Mouse (Mus musculus) lung, adult 18-20 months (tissue): ENCODE results near the gene Dbn1.

ENCODE experiments used
- DNase-seq, 2 experiments: peaks; one replicate each; pipeline ENCODE4 v3.0.0; 2022; ENCODE audit warnings: mixed read lengths in 2 of 2

The Dbn1 gene

DNA sequence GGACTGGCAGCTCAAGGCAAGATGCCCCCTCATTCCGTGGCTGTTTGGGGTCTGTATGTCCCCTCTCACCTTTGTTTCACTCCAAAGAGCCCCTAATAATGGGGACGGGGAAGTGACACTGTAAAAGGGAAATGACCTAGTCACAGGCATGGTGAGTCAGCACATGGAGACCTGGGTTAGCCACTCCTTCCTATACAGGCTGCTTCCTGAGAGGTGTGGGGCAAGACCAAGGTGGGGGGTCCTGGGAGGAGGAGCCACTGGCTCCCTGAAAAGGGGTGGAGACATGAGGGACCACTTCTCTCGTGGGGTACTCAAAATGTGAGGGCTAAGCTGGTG is 22.4 kb upstream of the Dbn1 start:
- DNase-seq, result peak in 1 of 2 experiments; percentile 39

DNA sequence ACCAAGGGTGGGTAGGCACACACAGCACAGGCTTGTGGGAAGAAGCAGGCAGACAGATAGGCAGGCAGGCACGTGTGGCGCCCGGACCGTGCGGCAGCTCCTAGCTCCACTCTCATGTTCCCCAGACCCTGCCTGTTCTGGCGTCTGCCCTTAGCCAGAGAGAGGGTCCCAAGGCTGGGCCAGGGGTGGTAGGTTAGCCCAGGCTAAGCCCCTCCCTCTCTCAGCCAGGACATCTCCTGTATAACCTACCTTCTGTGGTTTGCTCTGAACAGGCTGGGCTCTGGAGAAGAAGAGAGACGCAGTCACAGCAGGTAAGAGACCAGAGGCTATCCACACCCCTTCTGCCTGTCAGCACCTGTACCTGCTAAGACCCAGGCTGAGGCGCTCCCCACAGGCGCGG is 20.6 kb upstream of the Dbn1 start:
- DNase-seq, result no peak

- DNase-seq, result no peak
These were observed 20.0 kb upstream of the Dbn1 start for GRCm38 (mm10) chr13:55507877-55508276.

GRCm38 (mm10) chr13:55506697-55507096 is 18.8 kb upstream of the Dbn1 start:
- no peak for DNase-seq

GRCm38 (mm10) chr13:55505810-55506209 is 17.9 kb upstream of the Dbn1 start:
- DNase-seq, result no peak

DNA sequence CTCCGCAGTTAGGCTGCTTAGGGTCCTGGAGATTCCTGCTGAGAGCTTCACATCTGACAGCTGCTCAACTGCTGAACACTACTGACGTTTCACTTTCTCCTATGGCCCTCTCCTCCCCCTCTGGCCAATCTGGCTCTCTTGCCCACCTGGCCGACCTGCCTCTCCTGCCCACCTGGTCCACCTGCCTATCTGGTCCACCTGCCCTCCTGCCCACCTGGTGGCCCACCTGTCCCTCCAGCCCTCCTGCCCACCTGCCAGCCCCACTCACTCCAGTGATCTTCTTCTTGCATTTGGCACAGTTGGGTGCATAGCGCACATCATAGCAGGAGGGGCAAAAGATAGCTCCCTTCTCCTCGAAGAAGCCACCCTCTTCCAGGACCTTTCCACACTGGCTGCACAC is 16.5 kb upstream of the Dbn1 start:
- no peak for DNase-seq

- no peak for DNase-seq
These were observed 14.5 kb upstream of the Dbn1 start for GRCm38 (mm10) chr13:55502405-55502804.

DNA sequence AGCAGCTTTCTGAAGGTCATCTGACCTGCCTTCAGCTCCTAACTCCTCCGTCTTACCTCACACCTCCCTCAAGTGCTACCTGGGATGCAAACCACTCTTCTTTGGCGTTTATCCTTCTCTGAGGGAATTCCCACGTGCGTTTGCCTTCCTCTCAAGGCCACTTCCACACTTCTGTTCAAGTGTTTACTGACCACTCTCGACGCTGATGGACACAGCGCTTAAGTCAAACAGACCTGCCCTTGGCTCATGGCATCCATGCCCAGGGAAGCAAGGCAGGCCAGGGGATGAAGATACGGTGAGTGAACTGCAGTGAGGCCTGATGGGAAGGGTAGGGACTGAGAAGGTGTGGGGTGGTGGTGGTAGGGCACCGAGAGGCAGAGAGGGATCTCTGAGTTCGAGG is 12.7 kb upstream of the Dbn1 start:
- DNase-seq, result peak; percentile 74 to 82

DNA sequence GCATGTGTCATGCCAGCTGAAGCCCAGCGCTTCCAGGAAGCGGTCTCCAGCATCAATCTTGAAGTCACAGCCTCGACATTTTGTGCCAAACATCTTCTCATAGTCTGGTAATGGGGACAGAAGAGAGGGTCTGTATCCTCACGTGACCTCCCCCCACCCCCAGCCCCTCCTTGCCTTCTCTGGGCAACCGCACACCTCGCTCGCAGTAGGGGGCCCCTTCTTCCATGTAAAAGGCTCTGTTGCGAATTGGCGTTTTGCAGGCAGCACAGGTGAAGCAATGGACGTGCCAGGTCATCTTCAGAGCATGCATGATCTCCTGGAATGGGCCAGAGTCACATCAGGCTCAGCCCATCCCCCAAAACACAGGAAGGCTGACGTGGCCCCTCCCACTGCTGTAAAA is 11.0 kb upstream of the Dbn1 start:
- DNase-seq, result no peak

GRCm38 (mm10) chr13:55496661-55497060 is 8.8 kb upstream of the Dbn1 start:
- DNase-seq, result no peak

DNA sequence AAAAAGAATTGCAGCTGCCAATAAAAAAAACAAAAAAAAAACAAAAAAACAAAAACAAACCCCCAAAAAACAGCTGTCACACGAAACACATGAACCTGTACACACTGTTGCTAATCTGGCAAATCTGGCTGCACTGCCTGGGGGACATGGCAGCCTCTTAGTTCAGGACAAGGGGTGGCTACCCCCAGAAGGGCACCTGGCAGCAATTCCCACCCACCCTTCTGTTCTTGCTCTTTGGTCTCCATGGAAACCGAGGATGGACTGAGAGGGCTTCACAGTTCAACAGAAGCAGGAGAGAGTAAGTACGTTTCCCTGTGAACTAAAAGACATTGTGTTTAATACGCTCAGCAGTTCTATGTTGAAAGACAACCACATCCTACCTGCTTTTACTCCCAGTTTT is 7.8 kb upstream of the Dbn1 start:
- no peak for DNase-seq

DNA sequence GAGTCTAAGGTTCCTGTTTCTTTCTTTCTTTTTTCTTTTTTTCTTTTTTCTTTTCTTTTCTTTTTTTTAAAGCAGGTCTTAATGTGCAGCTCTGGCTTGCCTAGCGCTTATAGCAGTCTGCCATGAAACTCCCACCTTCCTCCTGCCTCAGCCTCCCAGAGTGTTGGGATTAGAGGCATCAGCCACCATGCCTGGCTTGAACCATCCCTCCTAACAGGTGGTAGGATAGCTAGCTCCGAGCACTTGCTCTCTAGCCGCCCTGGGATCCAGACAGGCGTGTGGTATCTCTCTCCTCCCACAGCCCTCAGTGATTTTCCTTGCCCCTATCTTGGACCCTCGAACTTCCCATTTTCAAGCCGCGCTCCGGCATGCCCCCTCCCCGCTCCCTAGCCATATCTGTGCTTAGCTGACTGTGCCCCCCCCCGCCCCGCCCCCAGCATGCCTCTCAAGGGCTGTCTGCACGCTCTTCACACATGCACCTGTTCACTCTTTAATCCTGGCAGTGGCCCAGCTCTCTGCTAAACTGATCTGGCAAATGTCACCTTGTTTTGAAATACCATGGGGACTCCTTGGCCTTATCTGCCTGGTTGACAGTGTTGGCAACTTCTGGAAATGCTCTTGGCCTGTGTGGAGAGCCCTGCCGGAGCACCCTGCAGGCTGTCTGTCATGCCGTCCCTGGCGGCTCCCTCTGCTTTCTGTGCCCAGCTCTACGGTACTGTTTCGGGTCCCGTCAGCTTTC is 7.1 kb upstream of the Dbn1 start:
- peak; percentile 56 to 66 for DNase-seq

DNA sequence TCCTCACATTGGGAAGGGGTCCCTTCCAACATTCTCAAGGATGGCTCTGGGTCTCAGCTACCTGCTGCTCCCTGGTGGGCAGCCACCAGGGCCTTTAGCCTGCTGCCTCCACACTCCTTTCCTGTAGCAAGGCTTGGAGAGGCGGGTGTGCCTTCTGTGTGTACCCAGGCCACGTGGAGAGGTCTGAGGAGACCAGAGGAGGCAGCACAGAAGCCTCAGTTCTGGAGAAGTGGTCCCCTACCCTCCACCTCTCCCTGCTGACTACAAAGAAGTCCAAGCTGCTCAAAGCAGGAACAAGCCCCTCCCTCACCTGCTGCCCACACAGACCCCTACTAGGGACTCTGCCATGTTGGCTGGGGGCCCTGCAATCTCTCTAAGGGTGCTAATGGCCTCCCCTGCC is 6.3 kb upstream of the Dbn1 start:
- no peak for DNase-seq

GRCm38 (mm10) chr13:55486916-55487577 is 864 bp downstream of the Dbn1 start:
- DNase-seq, result no peak

DNA sequence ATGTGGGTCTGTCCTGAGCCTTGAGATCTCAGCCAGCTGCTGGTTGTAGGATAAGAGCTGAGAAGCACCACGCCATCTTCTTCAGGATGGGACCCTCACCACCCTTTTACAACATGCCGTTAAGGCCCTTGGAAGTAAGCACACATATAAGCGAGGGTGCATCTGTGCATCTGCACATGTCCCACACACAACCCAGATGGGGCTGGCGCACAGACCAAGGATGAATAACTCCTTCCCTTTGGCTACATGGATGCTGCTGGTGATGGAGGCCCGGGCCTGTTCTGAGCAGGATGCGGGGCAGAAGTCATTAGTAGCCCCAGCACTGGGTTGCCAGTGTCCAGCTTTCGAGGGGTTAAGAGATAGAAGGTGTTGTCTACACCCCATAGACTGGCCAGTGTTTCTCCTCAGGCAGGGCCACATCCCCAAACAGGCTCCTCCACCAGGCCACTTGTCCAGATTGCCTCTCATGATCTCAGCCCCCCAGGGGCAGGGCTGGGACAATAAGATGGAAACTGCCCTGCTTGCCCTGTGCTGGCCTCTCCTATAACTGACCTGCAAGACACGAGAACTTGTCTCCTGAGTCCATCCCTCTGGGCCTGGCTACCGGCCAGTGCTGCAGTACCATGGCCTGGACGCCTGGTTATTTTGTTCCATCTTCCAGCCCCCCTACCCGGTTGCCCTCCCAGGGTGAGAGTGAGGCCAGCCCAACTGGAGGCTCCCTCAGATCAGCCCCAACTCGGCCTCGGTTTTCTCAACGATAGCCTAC is 1.7 kb downstream of the Dbn1 start:
- DNase-seq, result no peak

- no peak for DNase-seq
These were observed 3.3 kb downstream of the Dbn1 start for GRCm38 (mm10) chr13:55484520-55485088.

- no peak for DNase-seq
These were observed 4.3 kb downstream of the Dbn1 start for GRCm38 (mm10) chr13:55483593-55483992.

DNA sequence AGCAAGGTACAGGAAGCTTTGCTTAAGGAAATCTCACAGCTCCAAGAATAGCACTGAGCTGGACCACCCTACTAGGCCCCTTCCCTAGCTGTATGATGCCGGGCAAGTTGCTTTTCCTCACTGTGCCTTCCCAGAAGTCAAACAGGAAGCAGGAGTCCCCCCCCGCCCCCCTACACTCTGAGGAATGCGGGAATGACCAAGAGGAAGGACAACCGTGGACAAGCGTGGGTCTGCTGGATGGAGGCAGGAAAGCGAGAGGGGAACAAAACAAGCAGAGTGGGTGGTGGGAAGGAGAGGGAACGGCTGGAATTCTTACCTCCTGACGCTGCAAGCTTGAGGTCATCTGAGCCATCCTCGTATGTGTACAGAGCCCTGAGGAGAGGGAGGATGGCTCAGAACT is 4.8 kb downstream of the Dbn1 start:
- no peak for DNase-seq

DNA sequence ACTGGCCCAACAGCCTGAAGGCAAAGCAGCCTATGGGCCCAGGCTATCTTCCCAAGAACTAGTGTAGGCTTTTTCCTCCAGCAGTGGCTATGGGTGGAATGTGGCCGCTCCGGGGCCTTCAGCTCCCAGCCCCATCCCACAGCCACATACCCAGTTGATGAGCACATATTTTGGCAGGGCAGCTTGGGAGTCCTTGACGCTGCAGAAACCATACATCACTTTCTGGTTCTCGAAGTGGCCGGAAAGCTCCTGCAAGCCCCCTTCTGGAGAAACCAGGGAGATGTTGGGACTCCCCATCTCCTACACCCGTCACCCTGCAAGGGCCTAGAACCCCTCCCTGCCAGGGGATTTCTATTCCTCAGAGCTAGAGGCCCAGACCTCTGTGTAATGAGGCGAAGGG is 5.4 kb downstream of the Dbn1 start:
- DNase-seq, result peak in 1 of 2 experiments; percentile 25

- no peak for DNase-seq
These were observed 8.0 kb downstream of the Dbn1 start for GRCm38 (mm10) chr13:55479929-55480328.

DNA sequence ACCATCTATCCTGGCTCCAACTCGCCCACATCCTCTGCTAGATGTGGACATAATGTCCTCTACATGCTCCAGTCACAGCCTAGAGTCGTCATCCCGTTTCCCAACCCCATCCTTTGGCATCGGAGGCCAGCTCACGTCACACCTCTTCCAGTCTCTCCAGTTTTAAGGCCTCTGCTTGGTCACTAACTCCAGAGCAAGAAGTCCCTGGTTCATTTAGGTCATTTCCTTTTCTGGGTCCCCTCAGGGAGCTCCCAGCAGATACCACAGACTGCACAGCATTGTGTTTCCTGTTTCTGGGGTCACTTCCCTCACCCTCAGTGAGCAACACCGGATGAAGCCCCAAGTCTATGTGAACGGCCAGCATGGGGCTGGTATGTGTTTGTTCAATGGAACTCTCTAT is 8.9 kb downstream of the Dbn1 start:
- no peak for DNase-seq

- DNase-seq, result no peak
These were observed 9.9 kb downstream of the Dbn1 start for GRCm38 (mm10) chr13:55478036-55478435.

DNA sequence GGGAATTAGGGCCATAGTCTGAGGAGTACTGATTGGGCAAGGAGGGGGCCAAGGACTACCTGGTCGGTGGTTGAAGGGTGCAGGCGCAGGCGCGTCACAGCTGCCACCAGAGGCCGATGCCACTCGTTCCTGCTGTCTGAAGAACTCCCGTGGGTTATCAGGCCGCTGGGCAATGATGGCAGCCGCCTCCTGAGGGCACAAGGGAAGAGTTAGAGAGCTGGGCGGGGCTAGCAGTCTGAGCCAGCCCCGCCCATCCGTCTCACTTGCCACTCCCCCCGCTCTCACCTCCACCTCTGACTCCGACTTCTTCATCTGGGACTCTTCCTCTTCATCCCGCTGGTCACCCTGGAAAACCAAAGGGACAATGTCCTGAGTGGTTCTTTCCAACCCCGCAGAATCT is 10.4 kb downstream of the Dbn1 start:
- DNase-seq, result no peak

DNA sequence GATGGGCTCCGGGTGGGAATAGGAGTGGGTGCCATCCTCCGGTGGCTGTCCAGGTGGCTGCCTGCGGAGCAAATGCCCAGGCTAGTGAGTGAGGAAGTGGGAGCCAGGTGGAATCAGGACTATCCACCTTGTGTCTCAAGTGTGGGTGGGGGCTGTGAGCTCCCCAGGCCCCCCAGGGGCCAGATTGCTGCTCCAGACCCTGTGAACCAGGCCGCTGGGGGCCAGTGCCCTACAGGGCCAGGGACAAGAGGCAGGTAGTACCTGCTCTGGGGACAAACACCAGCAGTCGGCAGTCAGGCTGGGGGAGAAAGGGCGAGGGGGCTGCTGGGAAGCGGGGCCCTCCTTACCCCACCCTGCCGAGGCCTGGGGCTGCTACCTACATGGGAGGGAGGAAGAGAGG is 11.7 kb downstream of the Dbn1 start:
- no peak for DNase-seq
